Mouse (Mus musculus) ES-CJ7 (cell line): ENCODE data around the gene Tgfbi.

ENCODE experiments used
- DNase-seq: peaks from one replicate; pipeline ENCODE4 v3.0.0; 2011; ENCODE audit warnings: low read depth, low spot score

Gene Tgfbi

GRCm38 (mm10) chr13:56597831-56598612 lies 11.3 kb upstream of the Tgfbi start:
- no peak for DNase-seq

- no peak for DNase-seq
These were observed 9.8 kb upstream of the Tgfbi start for GRCm38 (mm10) chr13:56599511-56599910.

GRCm38 (mm10) chr13:56600216-56600890 lies 9.0 kb upstream of the Tgfbi start:
- DNase-seq = no peak

GRCm38 (mm10) chr13:56601199-56601598 lies 8.1 kb upstream of the Tgfbi start:
- DNase-seq = no peak

- DNase-seq = no peak
These were observed 3.8 kb upstream of the Tgfbi start for GRCm38 (mm10) chr13:56605503-56605902.

- DNase-seq = no peak
These were observed 2.6 kb upstream of the Tgfbi start for GRCm38 (mm10) chr13:56606724-56607123.

GRCm38 (mm10) chr13:56607225-56607624 lies 2.1 kb upstream of the Tgfbi start:
- DNase-seq = no peak

- DNase-seq = no peak
These were observed 1.5 kb upstream of the Tgfbi start for GRCm38 (mm10) chr13:56607846-56608245.

GRCm38 (mm10) chr13:56611129-56611528 lies 1.8 kb downstream of the Tgfbi start:
- no peak for DNase-seq

GRCm38 (mm10) chr13:56611741-56612140 lies 2.4 kb downstream of the Tgfbi start:
- DNase-seq = peak; percentile 50

GRCm38 (mm10) chr13:56612331-56612730 lies 3.0 kb downstream of the Tgfbi start:
- DNase-seq = no peak

GRCm38 (mm10) chr13:56613366-56613998 lies 4.2 kb downstream of the Tgfbi start:
- DNase-seq = no peak

GRCm38 (mm10) chr13:56614768-56615167 lies 5.4 kb downstream of the Tgfbi start:
- DNase-seq = no peak

- no peak for DNase-seq
These were observed 5.9 kb downstream of the Tgfbi start for GRCm38 (mm10) chr13:56615223-56615622.

GRCm38 (mm10) chr13:56615864-56616263 lies 6.5 kb downstream of the Tgfbi start:
- peak; percentile 17 for DNase-seq

GRCm38 (mm10) chr13:56616386-56616785 lies 7.1 kb downstream of the Tgfbi start:
- peak; percentile 43 for DNase-seq

GRCm38 (mm10) chr13:56617197-56617596 lies 7.9 kb downstream of the Tgfbi start:
- DNase-seq = no peak

- DNase-seq = no peak
These were observed 13.0 kb downstream of the Tgfbi start for GRCm38 (mm10) chr13:56622201-56622757.

- no peak for DNase-seq
These were observed 17.2 kb downstream of the Tgfbi start for GRCm38 (mm10) chr13:56626524-56626923.

- no peak for DNase-seq
These were observed 20.8 kb downstream of the Tgfbi start for GRCm38 (mm10) chr13:56630081-56630480.

- DNase-seq = peak; percentile 57
These were observed 21.2 kb downstream of the Tgfbi start for GRCm38 (mm10) chr13:56630552-56630951.

- DNase-seq = no peak
These were observed 22.0 kb downstream of the Tgfbi start for GRCm38 (mm10) chr13:56631332-56631731.
